Mouse (Mus musculus) heart, adult 2 months (tissue): ENCODE results near the gene Tbc1d19. TPM values are rescaled to one million over a fixed set of nuclear protein-coding genes. Genes with fewer than 3 reads are reported as not detected.
A peak's percentile ranks its signal among the peaks of the same experiment; 100 is the strongest.

Experiments
- DNase-seq, 2 experiments: peaks; one replicate each; pipeline ENCODE4 v3.0.0; 2021
- H3K27ac ChIP-seq: fragments of 200-600 bp; 2 replicates; pipeline ENCODE4 v1.8.1; 2022
- H3K27me3 ChIP-seq: fragments of 200-500 bp; 2 replicates; pipeline ENCODE4 v1.6.1; 2012; ENCODE audit warnings: mild to moderate bottlenecking, low read length, inconsistent platforms, mixed read lengths; ENCODE audit not compliant: control insufficient read depth, insufficient read depth
- H3K36me3 ChIP-seq: fragments of 200-500 bp; 2 replicates; pipeline ENCODE4 v1.6.1; 2012; ENCODE audit warnings: low read length, inconsistent platforms; ENCODE audit not compliant: control insufficient read depth, insufficient read depth
- H3K4me1 ChIP-seq: fragments of 200-500 bp; 2 replicates; pipeline ENCODE4 v1.6.1; 2011; ENCODE audit warnings: low read length; ENCODE audit not compliant: control insufficient read depth, insufficient read depth
- H3K4me3 ChIP-seq: fragments of 200-600 bp; 2 replicates; pipeline ENCODE4 v1.8.1; 2022
- H3K79me2 ChIP-seq: fragments of 200-500 bp; replicated peaks from 2 replicates; pipeline ENCODE4 v1.6.1; 2012; ENCODE audit warnings: mild to moderate bottlenecking, inconsistent platforms, low read length, moderate library complexity, mixed read lengths; ENCODE audit not compliant: control insufficient read depth, insufficient read depth
- H3K9ac ChIP-seq: fragments of 200-500 bp; 2 replicates; pipeline ENCODE4 v1.6.1; 2012; ENCODE audit warnings: low read depth, mild to moderate bottlenecking, control low read depth, inconsistent platforms, low read length, mixed read lengths
- CTCF ChIP-seq: fragments of 200-600 bp; IDR thresholded peaks from 2 replicates; pipeline ENCODE4 v1.8.1; 2022; ENCODE audit warnings: antibody characterized with exemption, mild to moderate bottlenecking, moderate library complexity
- EP300 ChIP-seq: fragments of 200-500 bp; IDR thresholded peaks from 2 replicates; pipeline ENCODE4 v1.6.1; 2011; ENCODE audit warnings: low read depth, low read length, control low read depth; ENCODE audit not compliant: insufficient read depth
- POLR2A ChIP-seq: fragments of 200-500 bp; IDR thresholded peaks from 2 replicates; pipeline ENCODE4 v1.6.1; 2011; ENCODE audit warnings: mild to moderate bottlenecking, low read depth, low read length, control low read depth; ENCODE audit not compliant: insufficient read depth
- WGBS: fragments of 180-500 bp; shearing (Covaris S2); methylation state at CpG from one replicate; pipeline ENCODE4 v1.1.7; 2018; 5-methylcytosine and 5-hydroxymethylcytosine counted together
- intact Hi-C: fragments of 180-260 bp; cut with DNase I; formaldehyde crosslinking; loops from one replicate; pipeline ENCODE4 v1.15.1; 2025
- polyA plus RNA-seq: library from polyadenylated mRNA; depleted of rRNA; stranded (reverse); fragments of >200 nt; gene quantifications from 2 replicates; pipeline ENCODE4 v1.2.3, GENCODE M21; 2012
- total RNA-seq, 2 experiments: library from RNA; stranded (reverse); gene quantifications; 2 replicates each; pipeline ENCODE4 v1.2.3; 2021

Gene Tbc1d19
- total and polyA plus RNA-seq, 3 experiments = 10.0 to 18.4 (median 16.7) TPM

DNA sequence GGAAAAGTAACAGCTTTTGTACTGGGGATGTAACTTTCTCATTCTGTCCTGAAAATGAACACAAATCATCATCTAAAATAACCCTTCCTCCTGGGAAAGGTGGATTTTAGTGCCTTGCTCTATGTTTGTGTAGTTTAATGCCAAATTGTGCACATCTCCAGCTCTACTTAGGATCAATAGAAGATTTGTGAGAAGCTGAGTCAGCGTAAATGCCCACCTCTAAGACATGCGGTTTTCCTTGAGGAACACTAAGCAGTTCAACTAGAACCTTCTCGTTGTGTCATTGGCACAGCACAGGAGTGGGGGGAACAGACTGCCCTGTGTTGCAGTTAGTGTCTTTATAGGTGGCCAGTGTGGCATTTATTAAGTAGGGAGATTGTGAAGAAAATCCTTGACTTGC is 65.6 kb downstream of the Tbc1d19 start:
- Histone ChIP-seq H3K79me2 (no peaks in the 10 kb centered on the region), H3K4me3 (no peak overlapping the region), H3K27me3 (no peaks in the 10 kb centered on the region), H3K9ac (no peak overlapping the region), H3K36me3 (no peaks in the 10 kb centered on the region; the same call in 1 of the 2 replicates), H3K4me1 (no peaks in the 10 kb centered on the region; the same call in 1 of the 2 replicates), H3K27ac (no peak overlapping the region)
- WGBS = 95% methylated on average over 3 of the region's 3 CpGs
- no peak for DNase-seq
- intact Hi-C loops = no loop called here
- TF ChIP-seq EP300 = no peak
- TF ChIP-seq POLR2A = no peak
- TF ChIP-seq CTCF = no peak

DNA sequence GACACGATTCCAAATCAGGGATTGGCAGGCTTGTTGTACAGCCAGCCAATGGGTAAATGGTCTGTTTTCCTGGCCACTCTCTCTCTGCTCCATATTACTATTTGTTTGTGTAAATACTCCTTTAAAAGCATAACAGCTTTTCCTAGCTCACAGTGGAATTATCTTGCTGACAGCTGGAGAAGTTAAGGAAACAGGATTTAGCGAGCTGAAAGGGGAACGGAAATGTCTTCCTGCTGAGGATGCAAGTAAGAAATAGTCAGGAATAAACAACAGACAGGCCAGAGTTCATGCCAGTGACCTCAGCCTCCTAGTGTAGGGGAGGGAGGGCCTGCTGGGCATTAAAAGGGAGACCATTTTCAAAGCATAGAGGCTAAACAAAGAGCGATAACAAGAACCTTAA is 71.3 kb downstream of the Tbc1d19 start:
- TF ChIP-seq EP300 (no peak), CTCF (no peak)
- peak overlapping the region; percentile 42 for H3K27ac ChIP-seq
- H3K9ac ChIP-seq = no peak overlapping the region
- intact Hi-C loops = loop anchor here (5.0 kb wide), 1 partner anchor 47 kb away; no protein-coding TSS in a partner anchor
- 34% methylated on average over 4 of the region's 4 CpGs for WGBS
- H3K36me3 ChIP-seq = peaks cover 5% of the 10 kb centered on the region
- no peaks in the 10 kb centered on the region for H3K79me2 ChIP-seq
- peak in 1 of 2 experiments; percentile 16 for DNase-seq
- H3K4me3 ChIP-seq = no peak overlapping the region
- H3K4me1 ChIP-seq = peaks cover 5% of the 10 kb centered on the region
- H3K27me3 ChIP-seq = no peaks in the 10 kb centered on the region

DNA sequence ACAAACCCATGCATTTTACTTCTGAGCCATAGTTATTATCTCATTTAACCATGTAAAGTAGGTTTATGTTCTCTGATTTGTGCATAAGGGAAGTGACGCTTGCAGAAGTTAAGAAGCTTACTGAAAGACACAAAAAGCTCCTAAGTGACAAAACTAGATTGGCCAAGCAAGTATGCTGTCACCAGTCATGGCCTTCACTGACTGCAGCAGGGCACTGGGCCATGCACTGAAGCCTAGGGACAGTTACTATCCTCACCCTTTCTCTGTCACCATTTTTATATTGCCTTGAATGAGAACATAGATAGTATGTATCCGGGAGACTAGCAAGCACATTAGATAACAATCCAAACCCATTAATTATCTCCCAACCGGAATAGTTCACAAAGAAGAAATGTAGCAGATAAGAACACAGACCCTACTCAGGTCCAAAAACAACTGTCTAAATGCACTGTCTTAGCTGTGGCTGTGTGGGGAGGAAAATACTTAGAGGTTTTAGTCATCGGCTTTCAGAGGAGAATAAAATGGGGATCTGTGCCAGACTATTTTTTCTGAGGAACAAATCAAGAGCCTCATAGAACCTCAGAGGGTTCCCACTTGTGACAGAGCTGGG is 72.1 kb downstream of the Tbc1d19 start:
- Histone ChIP-seq H3K4me1 (peaks cover 5% of the 10 kb centered on the region), H3K4me3 (no peak overlapping the region), H3K27ac (peak overlapping the region; percentile 42; the same call in 1 of the 2 replicates), H3K9ac (no peak overlapping the region), H3K79me2 (no peaks in the 10 kb centered on the region), H3K36me3 (peaks cover 5% of the 10 kb centered on the region), H3K27me3 (no peaks in the 10 kb centered on the region)
- intact Hi-C loops = loop anchor here (5.0 kb wide), 1 partner anchor 46 kb away; no protein-coding TSS in a partner anchor
- peak in 1 of 2 experiments; percentile 6 for DNase-seq
- TF ChIP-seq POLR2A (no peak), EP300 (no peak), CTCF (no peak)
- WGBS = 32% methylated on average over 4 of the region's 4 CpGs

DNA sequence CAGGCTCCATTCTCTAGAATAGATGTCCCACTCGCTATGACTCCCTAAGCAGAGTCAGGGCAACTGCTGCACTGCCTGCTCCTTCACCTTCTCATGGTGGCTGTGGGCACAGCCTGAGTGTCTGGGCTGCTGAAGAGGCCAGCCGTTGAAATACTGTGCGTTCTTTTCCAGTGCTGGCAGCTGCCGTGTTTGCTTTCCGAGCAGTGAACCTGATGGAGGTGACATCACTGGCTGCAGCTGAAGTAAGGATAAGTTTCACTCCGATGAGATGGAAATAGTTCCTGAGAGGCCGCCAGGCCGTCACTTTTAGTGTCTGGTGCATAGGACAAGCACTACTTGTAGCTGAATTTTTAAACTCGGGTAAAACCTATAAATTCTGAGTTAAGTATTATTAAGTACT is 92.0 kb downstream of the Tbc1d19 start:
- no peak for DNase-seq
- H3K27ac ChIP-seq = no peak overlapping the region
- no peaks in the 10 kb centered on the region for H3K27me3 ChIP-seq
- peaks cover 5% of the 10 kb centered on the region for H3K36me3 ChIP-seq
- no peaks in the 10 kb centered on the region for H3K4me1 ChIP-seq
- intact Hi-C loops = no loop called here
- H3K9ac ChIP-seq = no peak overlapping the region
- no peak for TF ChIP-seq EP300
- no peak for TF ChIP-seq POLR2A
- TF ChIP-seq CTCF = no peak
- no peaks in the 10 kb centered on the region for H3K79me2 ChIP-seq
- 67% methylated on average over 9 of the region's 9 CpGs for WGBS
- H3K4me3 ChIP-seq = no peak overlapping the region

DNA sequence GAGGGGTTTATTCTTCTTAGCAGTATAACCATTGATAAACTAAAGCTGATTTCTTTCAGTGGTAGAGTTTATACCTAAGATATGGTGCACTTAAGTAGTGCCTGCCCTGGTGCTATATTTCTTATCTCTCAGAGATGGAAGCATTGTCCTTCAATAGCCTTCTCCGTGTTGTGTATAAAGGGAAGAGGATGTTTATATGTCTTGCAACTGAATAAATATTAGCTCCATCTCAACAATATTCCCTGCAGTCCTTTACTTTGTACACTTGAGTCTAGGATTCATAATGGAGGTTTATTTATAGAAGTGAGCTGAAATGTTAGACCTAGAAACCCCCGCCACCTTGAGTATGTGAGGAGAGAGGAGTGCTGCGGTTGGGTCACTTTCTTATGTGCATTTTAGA is 93.4 kb downstream of the Tbc1d19 start:
- 72% methylated on average over 3 of the region's 3 CpGs for WGBS
- intact Hi-C loops = no loop called here
- Histone ChIP-seq H3K4me1 (no peaks in the 10 kb centered on the region), H3K27ac (no peak overlapping the region), H3K36me3 (peaks cover 2% of the 10 kb centered on the region; the same call in 1 of the 2 replicates), H3K4me3 (no peak overlapping the region), H3K9ac (no peak overlapping the region), H3K79me2 (no peaks in the 10 kb centered on the region), H3K27me3 (no peaks in the 10 kb centered on the region)
- TF ChIP-seq POLR2A (no peak), EP300 (no peak), CTCF (no peak)
- no peak for DNase-seq

DNA sequence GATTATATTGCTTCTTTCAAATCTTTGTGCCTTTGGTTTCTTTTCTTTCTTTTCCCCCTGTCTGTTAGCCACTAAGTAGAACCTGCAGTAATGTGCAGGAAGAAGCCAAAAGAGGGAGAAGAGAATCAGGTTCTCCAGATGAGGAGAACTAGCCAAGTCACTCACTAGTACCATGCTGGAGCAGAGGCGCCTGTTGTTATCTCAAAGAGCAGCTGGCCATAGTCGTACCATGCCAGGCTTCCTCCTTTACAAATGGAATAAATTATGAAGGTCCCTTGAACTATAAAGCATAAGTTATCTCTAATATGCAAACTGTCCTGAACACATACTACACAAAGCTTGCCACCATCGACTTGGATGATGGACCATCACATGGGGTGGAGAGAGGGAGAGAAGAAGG is 99.8 kb downstream of the Tbc1d19 start:
- Histone ChIP-seq H3K4me3 (no peak overlapping the region), H3K4me1 (no peaks in the 10 kb centered on the region), H3K27ac (no peak overlapping the region), H3K9ac (no peak overlapping the region), H3K27me3 (no peaks in the 10 kb centered on the region), H3K79me2 (no peaks in the 10 kb centered on the region), H3K36me3 (no peaks in the 10 kb centered on the region)
- TF ChIP-seq EP300 (no peak), CTCF (no peak), POLR2A (no peak)
- intact Hi-C loops = no loop called here
- WGBS = 81% methylated on average over 3 of the region's 3 CpGs
- no peak for DNase-seq
